Mouse (Mus musculus) frontal cortex, postnatal 36 days (tissue): ENCODE data around the gene Gm11011.

Experiments
- DNase-seq, 2 experiments: peaks; one replicate each; pipeline ENCODE4 v3.0.0; 2022; ENCODE audit warnings: low spot score in 2 of 2

Gene Gm11011

DNA sequence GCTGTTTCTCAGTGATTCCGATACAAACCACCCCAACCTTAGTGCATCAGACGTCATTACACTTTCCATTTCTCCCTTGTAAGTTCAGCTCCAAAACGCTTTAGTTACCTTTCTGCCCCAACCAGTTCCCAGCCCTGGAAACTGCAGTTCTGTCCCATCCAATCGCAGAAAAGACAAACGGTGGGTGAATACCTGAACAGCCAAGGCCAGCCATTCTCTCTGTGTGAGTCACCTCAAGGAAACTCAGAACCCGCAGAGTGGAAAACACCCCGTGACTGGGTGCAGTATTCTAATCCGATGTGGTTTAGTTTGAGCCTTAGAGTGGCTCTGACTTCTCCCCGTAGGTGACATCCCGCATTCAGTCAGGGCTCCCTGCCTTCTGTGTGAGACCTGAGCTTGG, 2.2 kb upstream of the Gm11011 start:
- no peak for DNase-seq

DNA sequence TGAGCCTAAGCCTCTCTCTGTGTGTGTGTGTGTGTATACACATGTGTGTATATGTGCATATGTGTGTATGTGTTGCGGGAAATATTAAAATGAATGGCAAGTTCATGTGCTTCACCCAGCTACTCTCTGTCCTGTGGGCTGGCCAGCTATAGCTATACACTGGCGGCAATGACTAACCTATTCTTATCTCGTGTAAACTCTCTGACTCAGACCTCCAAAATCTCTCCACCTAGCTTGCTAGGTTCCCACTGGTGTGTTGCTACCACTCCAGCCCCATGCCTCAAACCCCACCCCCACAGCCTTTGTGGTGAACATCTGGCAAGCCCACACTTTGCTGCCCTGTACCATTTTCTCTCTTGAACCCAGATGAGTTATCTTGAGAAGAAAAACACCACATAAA, 857 bp downstream of the Gm11011 start:
- no peak for DNase-seq

DNA sequence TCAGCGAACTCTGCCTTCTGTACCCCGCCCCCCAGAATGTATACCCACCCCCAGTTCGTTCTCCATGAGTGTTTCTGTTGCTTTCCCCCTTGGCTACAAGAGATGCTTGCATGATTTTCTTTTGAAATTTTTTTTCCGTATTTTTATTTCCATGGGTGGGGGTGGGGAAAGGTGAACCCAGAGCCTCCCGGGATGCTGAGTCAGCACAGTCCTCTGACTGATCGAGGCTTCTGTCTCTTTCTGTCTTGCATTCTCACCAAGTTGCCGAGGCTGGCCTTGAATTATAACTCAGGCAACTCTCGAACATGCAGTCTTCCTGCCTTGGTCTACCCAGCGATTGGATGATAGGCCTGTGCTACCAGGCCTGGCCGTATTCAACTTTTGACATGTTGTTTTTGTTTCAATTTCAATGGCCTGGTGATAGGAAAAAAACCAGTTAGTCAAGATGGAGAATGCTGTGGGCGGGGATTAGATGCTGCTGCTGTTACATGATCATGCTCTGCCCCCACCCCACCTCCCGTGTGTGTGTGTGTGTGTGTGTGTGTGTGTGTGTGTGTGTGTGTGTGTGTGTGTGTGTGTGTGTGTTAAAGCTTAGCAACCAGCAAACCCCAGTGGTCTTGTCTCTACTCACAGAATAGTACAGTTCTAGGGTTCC, 1.8 kb downstream of the Gm11011 start:
- DNase-seq = no peak

DNA sequence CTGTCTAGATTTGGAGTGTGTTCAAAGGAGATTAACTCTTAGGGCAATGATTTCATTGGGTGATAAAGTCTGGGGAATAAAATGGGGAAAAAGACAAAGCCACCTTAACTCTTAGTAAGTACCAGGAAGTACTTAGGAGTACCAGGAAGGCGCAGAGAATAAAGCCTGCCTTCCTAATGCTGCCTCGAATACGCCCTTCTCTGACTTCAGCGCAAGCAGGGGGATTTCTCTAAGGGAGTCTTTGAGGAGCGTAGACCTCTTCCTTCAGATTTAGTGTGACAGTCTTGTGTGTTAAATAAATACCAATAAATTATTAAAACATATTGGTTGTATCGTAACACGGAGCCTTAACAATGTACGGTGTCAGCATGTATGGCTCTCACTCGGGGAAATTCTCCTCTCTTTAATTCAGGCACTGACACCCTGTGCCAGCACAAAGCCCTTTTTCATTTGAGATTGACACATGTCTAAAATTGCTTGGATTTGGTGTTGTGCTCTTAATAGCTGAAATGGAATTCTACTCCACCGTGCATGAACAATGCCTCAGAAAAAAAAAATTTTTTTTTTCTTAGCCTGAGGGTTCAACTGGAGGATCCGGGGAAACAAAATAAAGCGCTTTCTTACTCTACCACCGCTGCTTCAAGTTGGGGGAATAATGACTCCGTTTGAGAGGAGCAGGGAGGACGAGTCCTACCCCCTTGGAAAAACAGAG, 2.6 kb downstream of the Gm11011 start:
- DNase-seq = no peak

GRCm38 (mm10) chr2:169583476-169583875, 4.1 kb downstream of the Gm11011 start:
- DNase-seq = no peak

- DNase-seq = no peak
Measured at GRCm38 (mm10) chr2:169577508-169578196, 9.9 kb downstream of the Gm11011 start.

DNA sequence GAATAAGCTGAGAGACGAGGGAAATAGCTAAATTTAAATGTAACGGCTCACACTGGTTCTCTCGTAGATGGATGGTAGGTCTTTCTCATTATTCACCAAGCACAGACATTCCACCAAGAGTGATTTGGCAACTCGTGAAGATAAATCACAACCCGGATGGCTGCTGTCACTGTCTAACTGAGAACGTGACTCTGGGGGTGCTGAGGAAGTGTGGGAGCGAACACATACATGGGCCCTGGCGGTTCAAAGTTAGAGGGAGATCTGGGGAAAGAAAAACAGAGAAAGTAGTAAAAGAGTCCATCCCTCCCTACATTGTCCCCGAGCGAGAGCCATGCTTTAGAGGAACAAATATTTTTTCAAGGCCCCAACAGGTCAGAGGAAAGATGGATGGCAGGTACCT, 17.5 kb downstream of the Gm11011 start:
- no peak for DNase-seq

DNA sequence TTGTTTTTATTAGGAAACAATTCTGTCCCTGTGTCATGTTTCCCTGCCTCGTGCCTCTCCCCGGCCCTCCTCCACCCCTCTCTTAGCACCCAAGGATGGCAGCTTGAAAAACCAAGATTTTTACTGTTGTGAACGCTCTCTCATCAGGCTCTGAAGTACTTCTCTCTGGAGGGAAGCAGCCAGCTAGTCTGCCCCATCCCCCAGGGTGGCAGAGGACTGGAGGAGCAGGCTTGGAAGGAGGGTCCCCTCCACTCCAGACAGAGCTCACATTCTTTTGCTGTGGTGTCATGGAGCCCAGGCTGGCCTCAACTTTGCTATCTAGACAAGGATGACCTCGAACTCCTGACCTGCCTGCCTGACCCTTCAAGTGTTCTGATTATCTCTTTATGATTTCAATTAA, 21.4 kb downstream of the Gm11011 start:
- no peak for DNase-seq

DNA sequence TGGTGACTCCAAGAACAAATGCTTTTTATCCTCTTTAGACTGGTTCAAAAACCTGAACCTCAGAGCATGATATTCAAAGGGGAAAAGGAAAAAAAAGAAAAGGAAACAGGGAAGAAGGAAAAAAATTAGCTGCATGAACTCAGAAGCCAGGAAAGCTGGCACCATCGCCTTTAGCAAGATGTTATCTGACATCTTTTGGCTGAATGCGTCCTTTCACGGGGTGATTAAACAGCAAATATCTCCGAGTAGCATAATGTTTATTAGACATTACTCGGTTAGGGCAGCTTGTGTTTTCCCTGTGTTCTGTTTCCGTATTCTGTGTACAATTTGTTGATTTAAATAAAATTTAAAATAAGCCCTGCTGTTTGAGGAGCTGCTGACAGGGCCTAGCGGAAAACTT, 21.8 kb downstream of the Gm11011 start:
- DNase-seq = no peak

GRCm38 (mm10) chr2:169545674-169546073, 41.9 kb downstream of the Gm11011 start:
- no peak for DNase-seq

- DNase-seq = no peak
Measured at GRCm38 (mm10) chr2:169538906-169539305, 48.6 kb downstream of the Gm11011 start.
